7 mouse cellular contexts compared by ENCODE assay signal in the genomic region with DNA sequence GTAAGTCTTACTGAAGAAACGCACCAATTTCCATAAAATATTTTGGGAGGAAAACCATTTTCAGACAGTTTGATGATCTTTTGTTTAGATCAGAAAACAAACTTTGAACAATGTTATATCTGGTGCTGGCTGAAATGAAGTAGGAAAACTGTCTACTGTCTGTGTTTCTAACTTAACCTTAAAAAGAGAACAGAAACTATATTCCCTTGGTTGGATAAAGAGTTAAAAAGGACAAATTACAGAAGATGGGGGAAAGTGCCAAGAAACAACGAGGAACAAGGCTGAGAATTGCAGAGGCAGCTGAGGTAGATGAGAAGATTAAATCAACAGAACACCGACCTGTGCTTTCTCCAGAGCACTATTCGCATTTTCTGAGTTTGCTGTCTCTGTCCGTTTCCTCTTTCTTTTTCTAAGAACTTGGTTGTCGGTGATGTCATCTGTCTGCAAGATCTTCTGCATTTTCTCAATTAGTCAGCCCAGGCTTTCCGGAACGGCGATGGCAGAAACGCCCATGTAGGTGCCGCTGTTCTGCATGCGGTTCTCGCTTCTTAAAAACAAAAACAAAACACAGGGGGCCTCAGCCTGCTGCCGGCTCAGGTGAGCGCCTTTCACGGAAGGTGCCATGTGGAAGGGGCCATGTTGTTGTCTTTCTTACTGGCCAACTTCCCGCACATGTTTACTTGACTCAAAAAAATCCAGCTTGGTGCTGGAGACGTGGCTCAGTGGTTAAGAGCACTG. TPM values are rescaled to one million over a fixed set of nuclear protein-coding genes. Genes with fewer than 3 reads are reported as not detected.
DNase-seq lines count a peak whose midpoint lies in the region; ATAC-seq and TF ChIP-seq lines count a peak whose summit lies in the region.

No protein-coding gene starts in this region.

- ATAC-seq in heart, postnatal 0 days (ENCODE audit: insufficient read depth, low read depth), result no peak
- no peak for ATAC-seq in stomach, embryonic 14.5 days (ENCODE audit: insufficient number of reproducible peaks, insufficient read depth, low FRiP score, low read depth)

- peak overlapping the region; percentile 59 for H3K4me2 ChIP-seq in heart, postnatal 0 days (ENCODE audit: low read depth, low read length)
- H3K4me2 ChIP-seq in stomach, embryonic 14.5 days (replicated peaks; ENCODE audit: low read depth, low read length), result peak overlapping the region; percentile 30

- no peaks in the 10 kb centered on the region for H3K79me2 ChIP-seq in C2C12 (ENCODE audit: control insufficient read depth, insufficient read depth)

- H3K9ac ChIP-seq in ES-E14 (ENCODE audit: insufficient read depth, low read depth, low read length, poor library complexity, severe bottlenecking), result no peak overlapping the region
- H3K9ac ChIP-seq in heart, postnatal 0 days (replicated peaks; ENCODE audit: low read depth, low read length), result no peak overlapping the region
- no peak overlapping the region for H3K9ac ChIP-seq in stomach, embryonic 14.5 days (replicated peaks; ENCODE audit: low read depth, low read length)

- H3K9me3 ChIP-seq in ES-E14 (ENCODE audit: control insufficient read depth, insufficient read depth, low read depth, low read length), result no peaks in the 10 kb centered on the region
- no peaks in the 10 kb centered on the region for H3K9me3 ChIP-seq in embryonic facial prominence, embryonic 10.5 days
- no peaks in the 10 kb centered on the region for H3K9me3 ChIP-seq in heart, postnatal 0 days (replicated peaks; ENCODE audit: control insufficient read depth, low read length)
- no peaks in the 10 kb centered on the region for H3K9me3 ChIP-seq in stomach, embryonic 14.5 days (ENCODE audit: control insufficient read depth, low read depth, low read length)

- H3K4me3 ChIP-seq in C2C12 (ENCODE audit: insufficient read depth, poor library complexity, severe bottlenecking) (peak overlapping the region; percentile 11), ES-E14 (ENCODE audit: insufficient read depth in 1 of 2, low read depth in 1 of 2, low read length in 2 of 2, poor library complexity in 1 of 2, severe bottlenecking in 1 of 2) (no peak overlapping the region)
- H3K4me3 ChIP-seq in embryonic facial prominence, embryonic 10.5 days, result peak overlapping the region; percentile 40
- peak overlapping the region; percentile 34 for H3K4me3 ChIP-seq in heart, postnatal 0 days (ENCODE audit: low read depth, low read length)
- peak overlapping the region; percentile 37 for H3K4me3 ChIP-seq in layer of hippocampus, adult 2 months
- H3K4me3 ChIP-seq in stomach, embryonic 14.5 days (ENCODE audit: low read depth, low read length), result no peak overlapping the region; the same call in 1 of the 2 replicates

- TF ChIP-seq CTCF in C2C12 (IDR thresholded peaks at IDR 0.05; ENCODE audit: control insufficient read depth, insufficient read depth, insufficient read length), result no peak
- TF ChIP-seq CTCF in heart, postnatal 0 days (IDR thresholded peaks at IDR 0.05; ENCODE audit: low read depth), result no peak
- peak; percentile 61 for TF ChIP-seq CTCF in layer of hippocampus, adult 2 months (conservative IDR thresholded peaks at IDR 0.05)

- H3ac ChIP-seq in C2C12 (ENCODE audit: control insufficient read depth, insufficient read length, low read depth), result no peak overlapping the region

- no peak for DNase-seq in ES-E14 (ENCODE audit: low read depth, low spot score)
- peak; percentile 40 for DNase-seq in embryonic facial prominence, embryonic 10.5 days (ENCODE audit: low spot score)
- DNase-seq in heart, postnatal 0 days (ENCODE audit: low spot score), result peak; percentile 41
- DNase-seq in layer of hippocampus, adult 2 months (ENCODE audit: low spot score in 2 of 2), result peak; percentile 13 to 41
- peak; percentile 61 for DNase-seq in lung, postnatal 25 days (ENCODE audit: low spot score)

- TF ChIP-seq EP300 in heart, postnatal 0 days (IDR thresholded peaks at IDR 0.05; ENCODE audit: low read depth), result no peak

- H3K79me3 ChIP-seq in C2C12 (ENCODE audit: low read depth), result no peaks in the 10 kb centered on the region

- H3K36me3 ChIP-seq in C2C12 (ENCODE audit: control insufficient read depth, insufficient read depth) (no peaks in the 10 kb centered on the region), ES-E14 (ENCODE audit: control insufficient read depth, insufficient read depth, low read length, poor library complexity, severe bottlenecking) (no peaks in the 10 kb centered on the region)
- no peaks in the 10 kb centered on the region for H3K36me3 ChIP-seq in embryonic facial prominence, embryonic 10.5 days (replicated peaks)
- H3K36me3 ChIP-seq in heart, postnatal 0 days (replicated peaks; ENCODE audit: control insufficient read depth, insufficient read depth, low read length), result no peaks in the 10 kb centered on the region
- H3K36me3 ChIP-seq in stomach, embryonic 14.5 days (ENCODE audit: control insufficient read depth, insufficient read depth, low read length), result no peaks in the 10 kb centered on the region

- H3K27ac ChIP-seq in ES-E14 (ENCODE audit: insufficient read depth, low read depth, low read length, poor library complexity, severe bottlenecking), result no peak overlapping the region
- no peak overlapping the region for H3K27ac ChIP-seq in embryonic facial prominence, embryonic 10.5 days (replicated peaks)
- H3K27ac ChIP-seq in heart, postnatal 0 days (ENCODE audit: low read depth), result no peak overlapping the region
- peak overlapping the region; percentile 28 for H3K27ac ChIP-seq in layer of hippocampus, adult 2 months
- H3K27ac ChIP-seq in stomach, embryonic 14.5 days (ENCODE audit: low read length), result no peak overlapping the region

- H3K4me1 ChIP-seq in ES-E14 (ENCODE audit: control insufficient read depth in 2 of 2, insufficient read depth in 2 of 2, low read length in 2 of 2, poor library complexity in 1 of 2), result no peaks in the 10 kb centered on the region
- peaks cover 5% of the 10 kb centered on the region; the same call in 1 of the 2 replicates for H3K4me1 ChIP-seq in embryonic facial prominence, embryonic 10.5 days
- H3K4me1 ChIP-seq in heart, postnatal 0 days (ENCODE audit: control insufficient read depth, insufficient read depth), result no peaks in the 10 kb centered on the region
- H3K4me1 ChIP-seq in stomach, embryonic 14.5 days (ENCODE audit: control insufficient read depth, insufficient read depth, low read length), result no peaks in the 10 kb centered on the region

- 20% methylated on average over 18 of the region's 18 CpGs for WGBS in embryonic facial prominence, embryonic 10.5 days
- WGBS in heart, postnatal 0 days, result 12% methylated on average over 18 of the region's 18 CpGs
- WGBS in stomach, embryonic 14.5 days, result 7% methylated on average over 18 of the region's 18 CpGs

- no peaks in the 10 kb centered on the region for H3K27me3 ChIP-seq in C2C12 (ENCODE audit: control insufficient read depth, insufficient read depth, insufficient read length)
- no peaks in the 10 kb centered on the region for H3K27me3 ChIP-seq in embryonic facial prominence, embryonic 10.5 days (replicated peaks; ENCODE audit: low read depth, poor library complexity, severe bottlenecking)
- H3K27me3 ChIP-seq in heart, postnatal 0 days (ENCODE audit: control insufficient read depth, insufficient read depth, low read length), result no peaks in the 10 kb centered on the region
- no peaks in the 10 kb centered on the region for H3K27me3 ChIP-seq in stomach, embryonic 14.5 days (ENCODE audit: control insufficient read depth, insufficient read depth, low read length)

- in situ Hi-C loops in ES-E14 (cut with MboI; ENCODE audit: low sequenced_read_pairs in 2 of 2, unreplicated experiment in 2 of 2), result no loop called here

TF ChIP-seq in C2C12, 6 proteins besides CTCF, POLR2A, EP300 and RAD21:
- TF ChIP-seq MYOG (IDR thresholded peaks at IDR 0.05; ENCODE audit: control insufficient read depth, extremely low read depth, insufficient read length) (no peak), CEBPB (IDR thresholded peaks at IDR 0.05; ENCODE audit: low read depth) (no peak), MYOD1 (IDR thresholded peaks at IDR 0.05; ENCODE audit: control insufficient read depth, insufficient read length, low read depth) (no peak), MAX (IDR thresholded peaks at IDR 0.05) (no peak), FOSL1 (IDR thresholded peaks at IDR 0.05; ENCODE audit: insufficient read depth, low read length, poor library complexity, severe bottlenecking) (no peak), USF1 (IDR thresholded peaks at IDR 0.05; ENCODE audit: low read depth) (no peak)
TF ChIP-seq in C2C12: peak in this region for 0.

TF ChIP-seq in ES-E14, 5 proteins besides CTCF, POLR2A, EP300 and RAD21:
- TF ChIP-seq ZNF384 (IDR thresholded peaks at IDR 0.05; ENCODE audit: low read depth, low read length) (0 out of 2 replicates have a peak, but pooled peaks have one; percentile 33), CHD2 (IDR thresholded peaks at IDR 0.05; ENCODE audit: low read depth, low read length) (no peak), MAFK (IDR thresholded peaks at IDR 0.05; ENCODE audit: insufficient read depth, low read depth, low read length) (no peak), ZC3H11A (IDR thresholded peaks at IDR 0.05; ENCODE audit: borderline replicate concordance, low read depth, low read length) (no peak)

RNA-seq across cellular contexts. Expression of a gene that starts 24.3 kb away (rescaled TPM):
- 5.2 TPM for polyA plus RNA-seq in C2C12 (2012; fragmentation: generic; extraction: Trizol)
- total RNA-seq in ES-E14 (2012; rRNA removed), result 0.48 and 0.89 TPM in 2 replicates
- 1.3 and 2.2 TPM in 2 replicates for polyA plus RNA-seq in embryonic facial prominence, embryonic 10.5 days (2016; fragmentation: Nextera tagmentation; extraction: Ambion mirVana)
- total RNA-seq in heart, postnatal 0 days (2014; rRNA removed; ENCODE audit: low replicate concordance), result 0.81 and 8.1 TPM in 2 replicates
- 1.9 TPM in 2 replicates for polyA plus RNA-seq in heart, postnatal 0 days (2015; fragmentation: Nextera tagmentation; extraction: Ambion mirVana)
- total RNA-seq in layer of hippocampus, adult 2 months (2021), result 10 to 100 TPM; 71.7 to 72.1 TPM
- polyA plus RNA-seq in stomach, embryonic 14.5 days (2014; fragmentation: Nextera tagmentation; extraction: Ambion mirVana), result 1.1 and 2.2 TPM in 2 replicates

RNA-seq across cellular contexts. Expression of a gene that starts 24.8 kb away (rescaled TPM):
- 26.5 TPM for polyA plus RNA-seq in C2C12 (2012; fragmentation: generic; extraction: Trizol)
- 186 and 247 TPM in 2 replicates for total RNA-seq in ES-E14 (2012; rRNA removed)
- 17.3 and 17.4 TPM in 2 replicates for polyA plus RNA-seq in embryonic facial prominence, embryonic 10.5 days (2016; fragmentation: Nextera tagmentation; extraction: Ambion mirVana)
- 104 and 106 TPM in 2 replicates for total RNA-seq in heart, postnatal 0 days (2014; rRNA removed; ENCODE audit: low replicate concordance)
- polyA plus RNA-seq in heart, postnatal 0 days (2015; fragmentation: Nextera tagmentation; extraction: Ambion mirVana), result 18.2 and 21.7 TPM in 2 replicates
- 100 to 1,000 TPM; 206 to 207 TPM for total RNA-seq in layer of hippocampus, adult 2 months (2021)
- 42.0 and 42.9 TPM in 2 replicates for polyA plus RNA-seq in stomach, embryonic 14.5 days (2014; fragmentation: Nextera tagmentation; extraction: Ambion mirVana)

Comparison
In these comparisons a context has a peak if more than half of its experiments do, and no peak if none do; other contexts are left out.
1. H3K4me3 ChIP-seq: peak in C2C12 (single experiment), embryonic facial prominence, embryonic 10.5 days (single experiment), heart, postnatal 0 days (single experiment) and layer of hippocampus, adult 2 months (single experiment); none in ES-E14 (0 of 2) and stomach, embryonic 14.5 days (single experiment).